Mouse (Mus musculus): ENCODE measurements at regions not wholly inside any gene's neighbourhood (a gene's known extent, or its start where the extent isn't known, plus 50 kb on each side); places are given as distances from the start of the nearest gene placed in this dataset.
"Not testable (repeated sequence)": the region's sequence is repeated elsewhere in the genome, so short reads cannot be mapped to it uniquely, and the experiment has no call there.

- ATAC-seq (ENCODE audit: low FRiP score, low TSS enrichment); H3K27me3 ChIP-seq (ENCODE audit: control insufficient read depth, insufficient read depth, low read length); DNase-seq; H3K9ac ChIP-seq (replicated peaks; ENCODE audit: low read length); H3K4me1 ChIP-seq (ENCODE audit: control insufficient read depth, insufficient read depth, low read length); H3K36me3 ChIP-seq (ENCODE audit: control insufficient read depth, insufficient read depth, low read length); H3K4me3 ChIP-seq (replicated peaks; ENCODE audit: low read depth, low read length); H3K4me2 ChIP-seq (ENCODE audit: low read length); H3K27ac ChIP-seq (replicated peaks; ENCODE audit: low read depth, low read length); H3K9me3 ChIP-seq (ENCODE audit: control insufficient read depth, low read length): not testable (repeated sequence)
- WGBS, result 83% methylated on average over 2 of the region's 2 CpGs
Observed at GRCm38 (mm10) chr16:49528618-49529017, 170.4 kb upstream of the Ift57 start.

DNA sequence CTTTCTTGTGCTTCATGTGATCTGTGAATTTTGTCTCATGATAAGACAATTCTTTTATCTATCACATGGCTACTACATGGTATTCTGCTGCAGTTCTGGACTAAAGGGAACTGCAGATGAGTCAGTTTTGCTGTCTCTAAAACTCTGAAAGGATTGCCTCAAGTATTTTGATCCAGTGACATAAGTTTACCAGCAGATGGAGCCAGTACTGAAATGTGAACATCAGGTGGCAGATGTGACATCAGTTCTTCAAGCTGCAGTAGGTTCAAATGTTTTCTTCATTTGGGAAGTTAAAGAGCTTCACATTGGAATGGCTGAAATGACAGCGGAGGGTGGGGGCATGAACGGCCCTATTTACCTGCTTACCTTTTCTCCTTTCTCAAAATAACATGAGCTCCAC lies 170.0 kb upstream of the Ift57 start:
- Histone ChIP-seq H3K9ac (replicated peaks; ENCODE audit: low read length) (no peak overlapping the region), H3K4me3 (replicated peaks; ENCODE audit: low read depth, low read length) (no peak overlapping the region), H3K4me1 (ENCODE audit: control insufficient read depth, insufficient read depth, low read length) (0 out of 2 replicates have a peak, but pooled peaks cover 4% of the 10 kb centered on the region), H3K27me3 (ENCODE audit: control insufficient read depth, insufficient read depth, low read length) (no peaks in the 10 kb centered on the region), H3K4me2 (ENCODE audit: low read length) (no peak overlapping the region), H3K36me3 (ENCODE audit: control insufficient read depth, insufficient read depth, low read length) (no peaks in the 10 kb centered on the region), H3K9me3 (ENCODE audit: control insufficient read depth, low read length) (no peaks in the 10 kb centered on the region), H3K27ac (replicated peaks; ENCODE audit: low read depth, low read length) (no peak overlapping the region)
- ATAC-seq (ENCODE audit: low FRiP score, low TSS enrichment), result no peak
- 82% methylated on average over 2 of the region's 2 CpGs for WGBS
- DNase-seq, result peak; percentile 66

DNA sequence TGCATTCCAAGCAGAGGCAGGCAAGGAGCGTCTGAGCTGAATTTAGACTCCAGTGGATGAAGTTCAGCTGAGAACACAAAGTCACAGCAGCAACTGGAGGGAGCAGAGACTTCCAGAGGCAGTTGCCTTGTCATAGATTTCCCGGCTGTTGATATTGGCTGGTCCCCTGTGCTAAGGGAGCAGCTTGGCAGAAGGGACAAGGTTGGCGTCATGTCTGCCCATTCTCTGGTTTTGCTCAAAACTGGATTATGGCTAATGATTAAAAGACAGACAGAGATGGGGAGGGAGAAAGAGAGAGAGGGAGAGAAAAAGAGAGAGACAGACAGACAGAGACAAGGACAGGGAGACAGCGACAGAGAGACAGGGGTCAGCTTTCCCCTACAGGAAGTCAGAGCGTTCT lies 169.0 kb upstream of the Ift57 start:
- DNase-seq (no peak), ATAC-seq (ENCODE audit: low FRiP score, low TSS enrichment) (no peak)
- no peaks in the 10 kb centered on the region for H3K36me3 ChIP-seq (ENCODE audit: control insufficient read depth, insufficient read depth, low read length)
- H3K27ac ChIP-seq (replicated peaks; ENCODE audit: low read depth, low read length), result no peak overlapping the region
- 0 out of 2 replicates have a peak, but pooled peaks cover 4% of the 10 kb centered on the region for H3K4me1 ChIP-seq (ENCODE audit: control insufficient read depth, insufficient read depth, low read length)
- no peaks in the 10 kb centered on the region for H3K9me3 ChIP-seq (ENCODE audit: control insufficient read depth, low read length)
- 93% methylated on average over 5 of the region's 5 CpGs for WGBS
- no peak overlapping the region for H3K4me2 ChIP-seq (ENCODE audit: low read length)
- H3K9ac ChIP-seq (replicated peaks; ENCODE audit: low read length), result no peak overlapping the region
- H3K4me3 ChIP-seq (replicated peaks; ENCODE audit: low read depth, low read length), result no peak overlapping the region
- no peaks in the 10 kb centered on the region for H3K27me3 ChIP-seq (ENCODE audit: control insufficient read depth, insufficient read depth, low read length)

- no peak for DNase-seq
- Histone ChIP-seq H3K4me2 (ENCODE audit: low read length) (no peak overlapping the region), H3K27me3 (ENCODE audit: control insufficient read depth, insufficient read depth, low read length) (no peaks in the 10 kb centered on the region), H3K36me3 (ENCODE audit: control insufficient read depth, insufficient read depth, low read length) (no peaks in the 10 kb centered on the region), H3K4me3 (replicated peaks; ENCODE audit: low read depth, low read length) (no peak overlapping the region), H3K4me1 (ENCODE audit: control insufficient read depth, insufficient read depth, low read length) (0 out of 2 replicates have a peak, but pooled peaks cover 4% of the 10 kb centered on the region), H3K27ac (replicated peaks; ENCODE audit: low read depth, low read length) (no peak overlapping the region), H3K9ac (replicated peaks; ENCODE audit: low read length) (no peak overlapping the region), H3K9me3 (ENCODE audit: control insufficient read depth, low read length) (no peaks in the 10 kb centered on the region)
- ATAC-seq (ENCODE audit: low FRiP score, low TSS enrichment), result no peak
- WGBS, result 72% methylated on average over 7 of the region's 7 CpGs
Observed at GRCm38 (mm10) chr16:49532071-49532686, 166.9 kb upstream of the Ift57 start.

DNA sequence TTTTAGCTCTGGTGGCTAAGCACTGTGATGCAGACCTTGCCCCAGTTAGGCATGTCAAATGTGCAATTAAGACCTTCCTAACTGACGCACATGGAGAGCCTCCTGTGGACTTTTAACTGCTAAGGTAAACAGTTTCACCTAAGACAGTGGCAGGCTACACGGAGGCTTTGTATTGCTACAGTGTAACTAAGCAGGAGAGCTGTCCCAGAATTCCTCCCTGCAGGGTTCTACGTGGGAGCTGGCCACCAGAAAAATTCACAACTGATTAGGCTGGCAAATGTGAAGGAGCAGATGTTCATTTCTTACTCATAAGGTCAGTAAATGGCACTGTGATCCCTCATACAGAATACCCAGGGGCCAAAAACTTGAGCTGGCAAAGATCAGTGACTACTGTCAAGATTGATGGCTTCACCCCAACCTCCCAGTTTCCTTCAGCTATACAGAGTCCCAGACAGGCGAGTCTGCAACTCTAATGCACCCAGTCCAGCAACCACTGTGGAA lies 165.5 kb upstream of the Ift57 start:
- Histone ChIP-seq H3K4me3 (replicated peaks; ENCODE audit: low read depth, low read length) (no peak overlapping the region), H3K9ac (replicated peaks; ENCODE audit: low read length) (no peak overlapping the region), H3K27me3 (ENCODE audit: control insufficient read depth, insufficient read depth, low read length) (no peaks in the 10 kb centered on the region), H3K36me3 (ENCODE audit: control insufficient read depth, insufficient read depth, low read length) (no peaks in the 10 kb centered on the region), H3K4me1 (ENCODE audit: control insufficient read depth, insufficient read depth, low read length) (0 out of 2 replicates have a peak, but pooled peaks cover 4% of the 10 kb centered on the region), H3K27ac (replicated peaks; ENCODE audit: low read depth, low read length) (no peak overlapping the region), H3K9me3 (ENCODE audit: control insufficient read depth, low read length) (no peaks in the 10 kb centered on the region), H3K4me2 (ENCODE audit: low read length) (no peak overlapping the region)
- ATAC-seq (ENCODE audit: low FRiP score, low TSS enrichment), result no peak
- no peak for DNase-seq
- 57% methylated on average over 4 of the region's 4 CpGs for WGBS

DNA sequence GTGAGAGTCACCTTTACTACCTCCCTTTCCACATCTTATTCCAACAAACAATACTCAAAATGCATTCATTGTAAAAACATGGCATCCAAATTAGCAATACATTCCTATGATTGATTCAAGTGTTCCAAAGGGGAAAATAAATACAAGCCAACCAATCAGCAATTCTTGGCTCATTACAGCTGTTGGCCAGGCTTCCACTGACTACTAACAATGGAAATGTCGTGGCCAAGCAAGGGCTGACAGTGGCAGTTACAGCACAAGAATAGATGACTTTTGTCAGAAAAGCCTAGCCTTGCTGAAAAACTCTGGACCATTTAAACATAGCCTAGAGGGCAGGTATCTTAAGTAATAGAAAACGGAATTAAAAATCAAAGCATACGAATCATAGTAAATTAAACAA lies 148.8 kb upstream of the Ift57 start:
- Histone ChIP-seq H3K36me3 (ENCODE audit: control insufficient read depth, insufficient read depth, low read length) (no peaks in the 10 kb centered on the region), H3K9me3 (ENCODE audit: control insufficient read depth, low read length) (no peaks in the 10 kb centered on the region), H3K4me1 (ENCODE audit: control insufficient read depth, insufficient read depth, low read length) (no peaks in the 10 kb centered on the region), H3K4me3 (replicated peaks; ENCODE audit: low read depth, low read length) (no peak overlapping the region), H3K9ac (replicated peaks; ENCODE audit: low read length) (no peak overlapping the region), H3K27ac (replicated peaks; ENCODE audit: low read depth, low read length) (no peak overlapping the region), H3K27me3 (ENCODE audit: control insufficient read depth, insufficient read depth, low read length) (no peaks in the 10 kb centered on the region), H3K4me2 (ENCODE audit: low read length) (no peak overlapping the region)
- peak; percentile 16 for DNase-seq
- no peak for ATAC-seq (ENCODE audit: low FRiP score, low TSS enrichment)
- WGBS, result 72% methylated on average over 3 of the region's 3 CpGs

DNA sequence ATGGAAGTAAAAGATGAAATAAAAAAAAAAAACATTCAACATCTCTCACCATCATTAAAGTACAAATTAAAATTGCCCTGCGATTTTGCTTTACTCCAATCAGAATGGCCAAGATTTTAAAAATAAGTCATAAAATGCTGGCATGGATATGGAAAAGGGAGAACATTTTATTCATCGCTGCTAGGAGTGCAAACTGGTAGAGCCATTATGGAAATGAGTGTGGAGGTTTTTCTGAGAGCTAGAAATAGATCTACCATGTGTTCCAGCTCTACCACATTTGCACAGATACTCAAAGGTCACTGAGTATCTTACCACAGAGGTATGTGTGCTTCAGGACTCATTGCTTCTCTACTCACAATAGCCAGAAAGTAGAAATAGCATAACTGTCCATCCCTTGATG lies 129.0 kb upstream of the Ift57 start:
- DNase-seq, result no peak
- H3K36me3 ChIP-seq (ENCODE audit: control insufficient read depth, insufficient read depth, low read length), result no peaks in the 10 kb centered on the region
- no peak overlapping the region for H3K4me2 ChIP-seq (ENCODE audit: low read length)
- no peak overlapping the region for H3K9ac ChIP-seq (replicated peaks; ENCODE audit: low read length)
- peaks cover 5% of the 10 kb centered on the region; the same call in 1 of the 2 replicates for H3K4me1 ChIP-seq (ENCODE audit: control insufficient read depth, insufficient read depth, low read length)
- WGBS, result 94% methylated on average over 2 of the region's 2 CpGs
- no peaks in the 10 kb centered on the region for H3K9me3 ChIP-seq (ENCODE audit: control insufficient read depth, low read length)
- H3K27me3 ChIP-seq (ENCODE audit: control insufficient read depth, insufficient read depth, low read length), result no peaks in the 10 kb centered on the region
- no peak for ATAC-seq (ENCODE audit: low FRiP score, low TSS enrichment)
- no peak overlapping the region for H3K27ac ChIP-seq (replicated peaks; ENCODE audit: low read depth, low read length)
- no peak overlapping the region for H3K4me3 ChIP-seq (replicated peaks; ENCODE audit: low read depth, low read length)

DNA sequence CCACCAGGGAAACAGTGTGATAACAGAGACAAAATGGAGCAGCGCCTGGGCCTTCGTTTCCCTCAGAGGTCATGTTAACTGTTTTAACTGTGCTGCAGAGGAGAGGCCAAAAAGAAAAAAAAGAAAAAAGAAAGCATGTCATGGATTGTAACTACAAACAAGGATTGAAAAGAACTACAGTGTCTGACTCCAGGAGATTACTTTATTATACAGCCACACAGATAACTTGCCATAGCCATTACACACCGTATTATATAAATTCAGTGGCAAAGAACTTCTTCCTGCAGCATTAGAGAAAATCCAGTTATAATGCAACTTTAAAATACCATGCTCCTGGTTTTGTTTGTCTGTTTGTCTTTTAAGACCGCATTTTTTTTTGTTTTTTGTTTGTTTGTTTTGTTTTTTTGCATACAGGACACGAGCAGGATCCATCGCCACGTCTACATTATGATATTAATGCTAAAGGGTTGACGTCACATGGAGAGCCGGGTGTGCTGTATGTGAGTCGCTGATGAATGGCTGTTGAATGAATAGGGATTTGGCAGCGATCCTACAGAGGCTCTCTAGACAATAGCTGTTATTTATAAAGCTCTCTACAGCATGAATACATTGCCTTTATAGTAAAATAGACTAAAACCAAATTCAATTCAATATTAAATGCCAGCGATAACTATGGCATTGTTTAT lies 126.4 kb upstream of the Ift57 start:
- Histone ChIP-seq H3K4me1 (ENCODE audit: control insufficient read depth, insufficient read depth, low read length) (peaks cover 5% of the 10 kb centered on the region; the same call in 1 of the 2 replicates), H3K27ac (replicated peaks; ENCODE audit: low read depth, low read length) (no peak overlapping the region), H3K27me3 (ENCODE audit: control insufficient read depth, insufficient read depth, low read length) (no peaks in the 10 kb centered on the region), H3K9ac (replicated peaks; ENCODE audit: low read length) (no peak overlapping the region), H3K9me3 (ENCODE audit: control insufficient read depth, low read length) (no peaks in the 10 kb centered on the region), H3K4me3 (replicated peaks; ENCODE audit: low read depth, low read length) (no peak overlapping the region), H3K36me3 (ENCODE audit: control insufficient read depth, insufficient read depth, low read length) (no peaks in the 10 kb centered on the region), H3K4me2 (ENCODE audit: low read length) (peak overlapping the region; percentile 37)
- DNase-seq, result peak; percentile 71
- peak; percentile 84 for ATAC-seq (ENCODE audit: low FRiP score, low TSS enrichment)
- 19% methylated on average over 12 of the region's 12 CpGs for WGBS

DNA sequence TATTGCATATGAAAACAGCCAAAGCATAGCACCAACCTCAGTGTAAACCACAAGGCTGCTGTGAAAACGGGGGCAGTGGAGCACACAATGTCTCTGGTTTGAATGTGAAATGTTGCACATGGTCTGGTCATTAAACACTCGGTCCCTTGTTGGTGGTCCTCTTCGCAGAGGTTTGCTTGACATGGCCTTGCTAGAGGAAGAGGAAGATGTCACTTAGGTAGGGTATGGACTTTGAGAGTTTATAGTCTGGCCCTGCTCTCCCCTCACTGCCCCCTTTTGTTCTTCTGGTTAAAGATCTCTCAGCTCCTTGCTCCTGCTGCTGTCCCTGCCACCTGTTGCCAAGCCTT lies 125.9 kb upstream of the Ift57 start:
- Histone ChIP-seq H3K36me3 (ENCODE audit: control insufficient read depth, insufficient read depth, low read length) (no peaks in the 10 kb centered on the region), H3K4me2 (ENCODE audit: low read length) (peak overlapping the region; percentile 37), H3K27ac (replicated peaks; ENCODE audit: low read depth, low read length) (no peak overlapping the region), H3K4me1 (ENCODE audit: control insufficient read depth, insufficient read depth, low read length) (peaks cover 5% of the 10 kb centered on the region; the same call in 1 of the 2 replicates), H3K4me3 (replicated peaks; ENCODE audit: low read depth, low read length) (no peak overlapping the region), H3K9me3 (ENCODE audit: control insufficient read depth, low read length) (no peaks in the 10 kb centered on the region), H3K27me3 (ENCODE audit: control insufficient read depth, insufficient read depth, low read length) (no peaks in the 10 kb centered on the region), H3K9ac (replicated peaks; ENCODE audit: low read length) (no peak overlapping the region)
- 27% methylated on average over 3 of the region's 3 CpGs for WGBS
- ATAC-seq (ENCODE audit: low FRiP score, low TSS enrichment) (peak; percentile 44; the same call in 1 of the 2 replicates), DNase-seq (no peak)

Measured in midbrain, embryonic 14.5 days (tissue).